Mouse (Mus musculus) forebrain, embryonic 14.5 days (tissue): ENCODE data around the gene Atp5s. TPM values are rescaled to one million over a fixed set of nuclear protein-coding genes. Genes with fewer than 3 reads are reported as not detected.

ENCODE experiments used
- ATAC-seq: fragments of 200-750 bp; cut with Nextera tagmentation; 2 replicates; pipeline ENCODE4 v1.8.0; 2017; ENCODE audit warnings: mild to moderate bottlenecking, moderate library complexity
- DNase-seq: peaks from one replicate; pipeline ENCODE4 v3.0.0-alpha.2; 2015; ENCODE audit warnings: low spot score
- H3K27ac ChIP-seq: fragments of 300-500 bp; sonication (generic); 2 replicates; pipeline ENCODE4 v1.5.1; 2014; ENCODE audit warnings: low read depth, mild to moderate bottlenecking, control low read depth, low read length, moderate library complexity
- H3K27me3 ChIP-seq: fragments of 300-500 bp; sonication (generic); replicated peaks from 2 replicates; pipeline ENCODE4 v1.6.1; 2014; ENCODE audit warnings: low read length, control low read depth, mixed read lengths; ENCODE audit not compliant: control insufficient read depth, insufficient read depth
- H3K36me3 ChIP-seq: fragments of 300-500 bp; sonication (generic); 2 replicates; pipeline ENCODE4 v1.6.1; 2014; ENCODE audit warnings: low read length, control low read depth; ENCODE audit not compliant: control insufficient read depth, insufficient read depth
- H3K4me1 ChIP-seq: fragments of 300-500 bp; sonication (generic); 2 replicates; pipeline ENCODE4 v1.6.1; 2014; ENCODE audit warnings: antibody characterized with exemption, low read length, control low read depth; ENCODE audit not compliant: control insufficient read depth, insufficient read depth
- H3K4me2 ChIP-seq: fragments of 300-500 bp; sonication (generic); 2 replicates; pipeline ENCODE4 v1.6.1; 2014; ENCODE audit warnings: mild to moderate bottlenecking, control low read depth, low read length
- H3K4me3 ChIP-seq: fragments of 300-500 bp; sonication (generic); 2 replicates; pipeline ENCODE4 v1.5.1; 2014; ENCODE audit warnings: low read depth, low read length, control low read depth
- H3K9ac ChIP-seq: fragments of 300-500 bp; sonication (generic); 2 replicates; pipeline ENCODE4 v1.6.1; 2014; ENCODE audit warnings: mild to moderate bottlenecking, low read length, control low read depth, moderate library complexity
- H3K9me3 ChIP-seq: fragments of 300-500 bp; sonication (generic); replicated peaks from 2 replicates; pipeline ENCODE4 v1.6.1; 2016; ENCODE audit warnings: low read length, control low read depth, mixed read lengths; ENCODE audit not compliant: control insufficient read depth
- WGBS: fragments of 180-500 bp; shearing (Covaris S2); extraction: QIAGEN DNeasy Blood & Tissue Kit; methylation state at CpG from one replicate; pipeline ENCODE4 v1.1.7; 2014; 5-methylcytosine and 5-hydroxymethylcytosine counted together
- polyA plus RNA-seq: library from polyadenylated mRNA; unstranded; fragments of >200 nt; fragmentation: Nextera tagmentation; extraction: Ambion mirVana; gene quantifications from 2 replicates; pipeline ENCODE4 v1.2.1, GENCODE M21; 2014

The Atp5s gene
- polyA plus RNA-seq, 1 experiment from 2014 or later: 28.4 TPM

- 80% methylated on average over 2 of the region's 2 CpGs for WGBS
- no peaks in the 10 kb centered on the region for H3K9me3 ChIP-seq
- no peak overlapping the region for H3K4me3 ChIP-seq
- no peaks in the 10 kb centered on the region for H3K27me3 ChIP-seq
- ATAC-seq (no peak), DNase-seq (no peak)
- peaks cover 15% of the 10 kb centered on the region for H3K4me1 ChIP-seq
- no peak overlapping the region for H3K27ac ChIP-seq
- no peak overlapping the region for H3K4me2 ChIP-seq
- no peaks in the 10 kb centered on the region for H3K36me3 ChIP-seq
- H3K9ac ChIP-seq: no peak overlapping the region
Measured at GRCm38 (mm10) chr12:69761603-69762002, 36.9 kb downstream of the Atp5s start.

DNA sequence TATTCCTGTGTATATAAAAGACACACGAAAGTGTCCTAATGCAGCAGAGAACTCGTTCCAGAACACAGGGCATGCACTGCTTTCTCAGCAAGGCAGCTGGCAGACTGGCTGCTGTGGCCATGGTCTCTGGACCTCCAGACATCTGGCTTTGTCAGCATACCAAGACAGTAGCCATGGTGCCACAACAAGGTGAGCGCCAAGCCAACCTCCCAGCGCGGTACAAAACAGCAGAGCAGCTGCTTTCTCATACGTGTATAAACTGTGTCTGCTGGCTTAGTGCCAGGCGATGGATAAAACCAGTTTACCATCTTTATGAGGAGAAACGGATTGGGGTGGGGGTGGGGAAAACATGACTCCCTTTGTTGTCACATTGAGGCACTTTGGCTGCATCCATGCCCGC, 40.8 kb downstream of the Atp5s start:
- no peak overlapping the region for H3K27ac ChIP-seq
- WGBS: 46% methylated on average over 9 of the region's 9 CpGs
- H3K27me3 ChIP-seq: no peaks in the 10 kb centered on the region
- H3K4me1 ChIP-seq: peaks cover 12% of the 10 kb centered on the region
- no peaks in the 10 kb centered on the region for H3K36me3 ChIP-seq
- no peak overlapping the region for H3K9ac ChIP-seq
- DNase-seq: peak; percentile 68
- no peak overlapping the region for H3K4me2 ChIP-seq
- H3K4me3 ChIP-seq: no peak overlapping the region
- 0 out of 2 replicates have a peak, but pooled peaks have one; percentile 21 for ATAC-seq
- no peaks in the 10 kb centered on the region for H3K9me3 ChIP-seq

DNA sequence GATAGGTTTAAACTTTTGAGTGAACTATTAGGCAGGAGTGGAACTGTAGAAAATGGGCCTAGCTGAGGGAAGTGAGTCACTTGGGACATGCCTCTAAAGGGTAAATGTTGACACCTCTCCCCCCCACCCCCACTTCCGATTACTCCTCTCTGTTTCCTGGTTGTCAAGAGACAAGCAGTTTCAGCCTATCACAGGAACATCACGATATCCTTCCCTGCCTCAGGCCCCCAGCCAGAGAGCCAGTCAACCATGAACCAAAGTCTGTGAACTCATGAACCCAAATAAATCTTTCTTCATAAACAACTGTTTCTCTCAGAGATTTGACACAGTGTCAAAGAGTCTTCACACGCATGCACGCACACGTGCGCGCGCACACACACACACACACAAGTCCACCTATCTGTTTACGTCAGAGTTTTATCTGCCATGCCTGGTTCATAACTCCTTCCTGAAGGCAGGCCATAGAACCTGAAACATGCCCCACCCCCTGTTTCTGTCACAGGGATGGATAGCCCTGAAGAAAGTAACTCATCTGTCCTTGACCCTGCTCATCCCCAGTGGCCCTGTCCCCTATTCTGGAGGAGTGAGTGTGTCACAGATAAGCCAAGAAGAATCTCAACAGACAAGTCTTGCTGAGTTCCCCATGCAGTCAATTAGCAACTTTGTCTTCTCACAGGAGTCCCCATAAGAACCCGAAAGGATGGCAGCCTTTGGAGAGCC, 41.6 kb downstream of the Atp5s start:
- H3K9ac ChIP-seq: no peak overlapping the region
- no peak overlapping the region for H3K4me3 ChIP-seq
- no peak overlapping the region for H3K4me2 ChIP-seq
- DNase-seq: no peak
- peaks cover 12% of the 10 kb centered on the region for H3K4me1 ChIP-seq
- H3K27me3 ChIP-seq: no peaks in the 10 kb centered on the region
- H3K9me3 ChIP-seq: no peaks in the 10 kb centered on the region
- 82% methylated on average over 10 of the region's 10 CpGs for WGBS
- H3K27ac ChIP-seq: no peak overlapping the region
- no peak for ATAC-seq
- no peaks in the 10 kb centered on the region for H3K36me3 ChIP-seq

GRCm38 (mm10) chr12:69767476-69768258, 42.9 kb downstream of the Atp5s start:
- 15% methylated on average over 9 of the region's 9 CpGs for whole genome bisulfite sequencing
- no peak overlapping the region for H3K4me3 ChIP-seq
- H3K9ac ChIP-seq: peak overlapping the region; percentile 21; the same call in 1 of the 2 replicates
- H3K27ac ChIP-seq: no peak overlapping the region; the same call in 1 of the 2 replicates
- no peaks in the 10 kb centered on the region for H3K36me3 ChIP-seq
- peak; percentile 32 for DNase-seq
- no peak overlapping the region for H3K4me2 ChIP-seq
- peaks cover 12% of the 10 kb centered on the region for H3K4me1 ChIP-seq
- no peaks in the 10 kb centered on the region for H3K9me3 ChIP-seq
- ATAC-seq: peak; percentile 62
- no peaks in the 10 kb centered on the region for H3K27me3 ChIP-seq

GRCm38 (mm10) chr12:69768841-69769240, 44.1 kb downstream of the Atp5s start:
- 86% methylated on average over 2 of the region's 2 CpGs for WGBS
- Histone ChIP-seq H3K4me2 (no peak overlapping the region), H3K9me3 (no peaks in the 10 kb centered on the region), H3K36me3 (no peaks in the 10 kb centered on the region), H3K4me1 (peaks cover 12% of the 10 kb centered on the region), H3K27me3 (no peaks in the 10 kb centered on the region), H3K27ac (no peak overlapping the region), H3K4me3 (no peak overlapping the region), H3K9ac (no peak overlapping the region)
- DNase-seq: no peak
- ATAC-seq: no peak

- ATAC-seq: no peak
- Histone ChIP-seq H3K9me3 (no peaks in the 10 kb centered on the region), H3K4me3 (no peak overlapping the region), H3K4me1 (no peaks in the 10 kb centered on the region), H3K27ac (no peak overlapping the region), H3K27me3 (no peaks in the 10 kb centered on the region), H3K9ac (no peak overlapping the region), H3K36me3 (no peaks in the 10 kb centered on the region), H3K4me2 (no peak overlapping the region)
- DNase-seq: no peak
- 68% methylated on average over 11 of the region's 11 CpGs for WGBS
Measured at GRCm38 (mm10) chr12:69776607-69777340, 52.0 kb downstream of the Atp5s start.

DNA sequence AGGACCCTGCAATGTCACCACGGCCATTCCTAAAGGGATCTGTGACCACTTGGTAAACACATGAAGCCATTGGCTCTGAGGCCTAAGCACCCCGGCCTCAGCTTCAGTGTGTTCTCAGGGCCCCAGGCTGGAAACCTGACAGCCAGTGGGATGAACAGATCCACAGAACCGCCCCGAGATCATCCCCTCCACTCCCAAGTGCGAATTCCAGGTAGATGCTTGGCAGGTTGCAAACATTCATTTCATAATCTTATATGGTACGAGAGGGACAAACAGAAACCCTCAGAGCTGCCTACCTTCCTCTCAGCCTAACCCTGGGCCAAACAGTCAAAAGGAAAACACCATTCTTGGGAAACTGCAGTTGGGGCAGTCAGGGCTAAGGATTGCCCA, 52.6 kb downstream of the Atp5s start:
- H3K4me2 ChIP-seq: no peak overlapping the region
- H3K27me3 ChIP-seq: no peaks in the 10 kb centered on the region
- ATAC-seq (no peak), DNase-seq (no peak)
- H3K27ac ChIP-seq: no peak overlapping the region
- no peak overlapping the region for H3K4me3 ChIP-seq
- no peaks in the 10 kb centered on the region for H3K4me1 ChIP-seq
- H3K36me3 ChIP-seq: no peaks in the 10 kb centered on the region
- WGBS: 86% methylated on average over 6 of the region's 6 CpGs
- no peaks in the 10 kb centered on the region for H3K9me3 ChIP-seq
- H3K9ac ChIP-seq: no peak overlapping the region

GRCm38 (mm10) chr12:69777957-69778356, 53.2 kb downstream of the Atp5s start:
- no peaks in the 10 kb centered on the region for H3K9me3 ChIP-seq
- no peak for ATAC-seq
- 79% methylated on average over 2 of the region's 2 CpGs for WGBS
- no peak overlapping the region for H3K27ac ChIP-seq
- H3K4me1 ChIP-seq: no peaks in the 10 kb centered on the region
- no peaks in the 10 kb centered on the region for H3K27me3 ChIP-seq
- no peak overlapping the region for H3K4me2 ChIP-seq
- H3K36me3 ChIP-seq: no peaks in the 10 kb centered on the region
- no peak overlapping the region for H3K4me3 ChIP-seq
- DNase-seq: no peak
- H3K9ac ChIP-seq: no peak overlapping the region
